Mouse (Mus musculus) liver, postnatal 0 days (tissue): ENCODE data around the gene Npas4.

Experiments used
- CTCF ChIP-seq: sonication (generic); IDR thresholded peaks from 2 replicates; pipeline ENCODE4 v1.5.1; 2016; ENCODE audit warnings: antibody characterized with exemption, low read depth
- EP300 ChIP-seq: IDR thresholded peaks from 2 replicates; pipeline ENCODE4 v1.6.1; 2016; ENCODE audit warnings: antibody characterized with exemption, low read depth, mild to moderate bottlenecking

DNA sequence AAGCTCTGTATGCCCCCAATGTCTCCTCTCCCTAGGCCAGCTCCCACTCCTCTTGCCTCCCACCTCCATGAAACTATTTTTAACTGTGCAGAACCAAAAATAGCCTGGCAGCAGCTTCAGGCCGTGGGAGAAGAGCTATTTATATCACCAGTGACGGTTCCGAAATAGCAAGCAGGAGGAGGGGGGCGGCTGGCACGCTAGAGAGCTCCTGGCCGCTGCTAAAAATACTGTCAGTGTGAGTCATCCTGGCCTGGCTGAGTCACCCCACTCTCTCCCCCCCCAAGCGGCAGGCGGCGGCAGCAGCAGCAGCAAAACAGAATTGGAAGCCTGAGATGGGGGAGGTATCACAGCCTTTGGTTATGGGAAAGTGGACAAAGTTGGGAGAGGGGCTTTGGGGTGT is 2.8 kb upstream of the Npas4 start:
- no peak for TF ChIP-seq EP300
- TF ChIP-seq CTCF: no peak
